Mouse (Mus musculus) neural tube, embryonic 13.5 days (tissue): ENCODE results near the gene Pls3. TPM values are rescaled to one million over a fixed set of nuclear protein-coding genes. Genes with fewer than 3 reads are reported as not detected.
A peak's percentile ranks its signal among the peaks of the same experiment; 100 is the strongest.

ENCODE experiments used
- ATAC-seq: fragments of 200-750 bp; cut with Nextera tagmentation; 2 replicates; pipeline ENCODE4 v1.8.0; 2017; ENCODE audit warnings: low read depth, mild to moderate bottlenecking, moderate TSS enrichment, moderate library complexity
- H3K27ac ChIP-seq: fragments of 300-500 bp; sonication (generic); replicated peaks from 2 replicates; pipeline ENCODE4 v1.5.1; 2015; ENCODE audit warnings: moderate library complexity, mild to moderate bottlenecking, inconsistent platforms
- H3K27me3 ChIP-seq: fragments of 300-500 bp; sonication (generic); 2 replicates; pipeline ENCODE4 v1.6.1; 2015; ENCODE audit warnings: mild to moderate bottlenecking, inconsistent platforms
- H3K36me3 ChIP-seq: fragments of 300-500 bp; sonication (generic); 2 replicates; pipeline ENCODE4 v1.6.1; 2015; ENCODE audit warnings: mild to moderate bottlenecking, inconsistent platforms
- H3K4me1 ChIP-seq: fragments of 300-500 bp; sonication (generic); replicated peaks from 2 replicates; pipeline ENCODE4 v1.6.1; 2015; ENCODE audit warnings: inconsistent platforms
- H3K4me2 ChIP-seq: fragments of 300-500 bp; sonication (generic); 2 replicates; pipeline ENCODE4 v1.6.1; 2015; ENCODE audit warnings: inconsistent platforms, mild to moderate bottlenecking, moderate library complexity
- H3K4me3 ChIP-seq: fragments of 300-500 bp; sonication (generic); 2 replicates; pipeline ENCODE4 v1.5.1; 2015; ENCODE audit warnings: mild to moderate bottlenecking, inconsistent platforms
- H3K9ac ChIP-seq: fragments of 300-500 bp; sonication (generic); 2 replicates; pipeline ENCODE4 v1.6.1; 2015; ENCODE audit warnings: moderate library complexity, mild to moderate bottlenecking, inconsistent platforms
- H3K9me3 ChIP-seq: fragments of 300-500 bp; sonication (generic); 2 replicates; pipeline ENCODE4 v1.6.1; 2016; ENCODE audit warnings: inconsistent platforms
- WGBS: fragments of 180-500 bp; shearing (Covaris S2); methylation state at CpG from one replicate; pipeline ENCODE4 v1.1.7; 2015; 5-methylcytosine and 5-hydroxymethylcytosine counted together
- polyA plus RNA-seq: library from polyadenylated mRNA; unstranded; fragments of >200 nt; fragmentation: Nextera tagmentation; extraction: Ambion mirVana; gene quantifications from 2 replicates; pipeline ENCODE4 v1.2.1, GENCODE M21; 2015

Gene Pls3
- polyA plus RNA-seq, 1 experiment from 2014 or later, result 40.2 TPM

- 77% methylated on average over 2 of the region's 2 CpGs for WGBS
- H3K36me3 ChIP-seq, result no peaks in the 10 kb centered on the region
- no peak overlapping the region for H3K4me3 ChIP-seq
- no peak for ATAC-seq
- no peaks in the 10 kb centered on the region for H3K4me1 ChIP-seq
- H3K9me3 ChIP-seq, result no peaks in the 10 kb centered on the region
- H3K27me3 ChIP-seq, result no peaks in the 10 kb centered on the region
- H3K27ac ChIP-seq, result no peak overlapping the region
- H3K4me2 ChIP-seq, result no peak overlapping the region
- no peak overlapping the region for H3K9ac ChIP-seq
Measured at GRCm38 (mm10) chrX:75834836-75835235, 40.1 kb downstream of the Pls3 start.

GRCm38 (mm10) chrX:75834286-75834685, 40.7 kb downstream of the Pls3 start:
- Histone ChIP-seq H3K36me3 (no peaks in the 10 kb centered on the region), H3K27ac (no peak overlapping the region), H3K4me3 (no peak overlapping the region), H3K9me3 (no peaks in the 10 kb centered on the region), H3K9ac (no peak overlapping the region), H3K27me3 (no peaks in the 10 kb centered on the region), H3K4me1 (no peaks in the 10 kb centered on the region), H3K4me2 (no peak overlapping the region)
- ATAC-seq, result no peak
- 92% methylated on average over 2 of the region's 2 CpGs for WGBS

- WGBS, result 83% methylated on average over 11 of the region's 11 CpGs
- H3K27ac ChIP-seq, result no peak overlapping the region
- no peaks in the 10 kb centered on the region for H3K27me3 ChIP-seq
- ATAC-seq, result no peak
- no peak overlapping the region for H3K4me3 ChIP-seq
- H3K4me2 ChIP-seq, result no peak overlapping the region
- no peaks in the 10 kb centered on the region for H3K9me3 ChIP-seq
- H3K4me1 ChIP-seq, result no peaks in the 10 kb centered on the region
- H3K9ac ChIP-seq, result no peak overlapping the region
- no peaks in the 10 kb centered on the region for H3K36me3 ChIP-seq
Measured at GRCm38 (mm10) chrX:75833006-75833641, 41.9 kb downstream of the Pls3 start.

- Histone ChIP-seq H3K4me3 (no peak overlapping the region), H3K9ac (no peak overlapping the region), H3K36me3 (no peaks in the 10 kb centered on the region), H3K4me1 (no peaks in the 10 kb centered on the region), H3K27me3 (no peaks in the 10 kb centered on the region), H3K9me3 (no peaks in the 10 kb centered on the region), H3K4me2 (no peak overlapping the region), H3K27ac (no peak overlapping the region)
- ATAC-seq, result no peak
- WGBS, result 31% methylated on average over 2 of the region's 2 CpGs
Measured at GRCm38 (mm10) chrX:75829867-75830255, 45.1 kb downstream of the Pls3 start.

- Histone ChIP-seq H3K9me3 (no peaks in the 10 kb centered on the region), H3K27ac (no peak overlapping the region), H3K9ac (no peak overlapping the region), H3K4me2 (no peak overlapping the region), H3K27me3 (no peaks in the 10 kb centered on the region), H3K4me3 (no peak overlapping the region), H3K4me1 (no peaks in the 10 kb centered on the region), H3K36me3 (no peaks in the 10 kb centered on the region)
- WGBS, result 64% methylated on average over 7 of the region's 7 CpGs
- no peak for ATAC-seq
Measured at GRCm38 (mm10) chrX:75829240-75829866, 45.6 kb downstream of the Pls3 start.

- 63% methylated on average over 1 of the region's 1 CpGs for WGBS
- no peaks in the 10 kb centered on the region for H3K4me1 ChIP-seq
- H3K27ac ChIP-seq, result no peak overlapping the region
- no peaks in the 10 kb centered on the region for H3K27me3 ChIP-seq
- no peak overlapping the region for H3K4me3 ChIP-seq
- no peak overlapping the region for H3K4me2 ChIP-seq
- no peak for ATAC-seq
- no peaks in the 10 kb centered on the region for H3K36me3 ChIP-seq
- no peaks in the 10 kb centered on the region for H3K9me3 ChIP-seq
- H3K9ac ChIP-seq, result no peak overlapping the region
Measured at GRCm38 (mm10) chrX:75818647-75819271, 56.2 kb downstream of the Pls3 start.

GRCm38 (mm10) chrX:75814958-75815357, 60.0 kb downstream of the Pls3 start:
- Histone ChIP-seq H3K4me1 (no peaks in the 10 kb centered on the region), H3K9me3 (no peaks in the 10 kb centered on the region), H3K9ac (no peak overlapping the region), H3K27me3 (no peaks in the 10 kb centered on the region), H3K36me3 (no peaks in the 10 kb centered on the region), H3K4me2 (no peak overlapping the region), H3K27ac (no peak overlapping the region), H3K4me3 (no peak overlapping the region)
- no peak for ATAC-seq
- 83% methylated on average over 2 of the region's 2 CpGs for WGBS

GRCm38 (mm10) chrX:75814123-75814522, 60.9 kb downstream of the Pls3 start:
- no peaks in the 10 kb centered on the region for H3K4me1 ChIP-seq

GRCm38 (mm10) chrX:75796583-75796982, 78.4 kb downstream of the Pls3 start:
- H3K4me1 ChIP-seq, result no peaks in the 10 kb centered on the region
- H3K9me3 ChIP-seq, result no peaks in the 10 kb centered on the region
- WGBS, result 35% methylated on average over 4 of the region's 4 CpGs
- no peaks in the 10 kb centered on the region for H3K36me3 ChIP-seq
- ATAC-seq, result no peak
- no peak overlapping the region for H3K27ac ChIP-seq
- no peak overlapping the region for H3K9ac ChIP-seq
- no peaks in the 10 kb centered on the region for H3K27me3 ChIP-seq
- H3K4me2 ChIP-seq, result no peak overlapping the region
- no peak overlapping the region for H3K4me3 ChIP-seq

More at GRCm38 (mm10) chrX:75814123-75814522, 60.9 kb downstream of the Pls3 start:
- Histone ChIP-seq H3K27ac (no peak overlapping the region), H3K27me3 (no peaks in the 10 kb centered on the region), H3K36me3 (no peaks in the 10 kb centered on the region), H3K4me3 (no peak overlapping the region), H3K4me2 (no peak overlapping the region), H3K9ac (no peak overlapping the region), H3K9me3 (no peaks in the 10 kb centered on the region)
- no peak for ATAC-seq
- WGBS, result 89% methylated on average over 4 of the region's 4 CpGs

- 86% methylated on average over 4 of the region's 4 CpGs for WGBS
- no peak for ATAC-seq
- Histone ChIP-seq H3K4me1 (no peaks in the 10 kb centered on the region), H3K27ac (no peak overlapping the region), H3K4me3 (no peak overlapping the region), H3K9ac (no peak overlapping the region), H3K9me3 (no peaks in the 10 kb centered on the region), H3K27me3 (no peaks in the 10 kb centered on the region), H3K4me2 (no peak overlapping the region), H3K36me3 (no peaks in the 10 kb centered on the region)
Measured at GRCm38 (mm10) chrX:75779796-75780195, 95.2 kb downstream of the Pls3 start.

- Histone ChIP-seq H3K27ac (no peak overlapping the region), H3K4me3 (no peak overlapping the region), H3K9me3 (no peaks in the 10 kb centered on the region), H3K4me2 (no peak overlapping the region), H3K4me1 (no peaks in the 10 kb centered on the region), H3K9ac (no peak overlapping the region), H3K27me3 (no peaks in the 10 kb centered on the region), H3K36me3 (no peaks in the 10 kb centered on the region)
- ATAC-seq, result no peak
- 82% methylated on average over 2 of the region's 2 CpGs for WGBS
Measured at GRCm38 (mm10) chrX:75777461-75777860, 97.5 kb downstream of the Pls3 start.

- Histone ChIP-seq H3K9ac (peak overlapping the region; percentile 72), H3K36me3 (no peaks in the 10 kb centered on the region), H3K27ac (peak overlapping the region; percentile 90), H3K27me3 (no peaks in the 10 kb centered on the region), H3K9me3 (no peaks in the 10 kb centered on the region), H3K4me3 (peak overlapping the region; percentile 55), H3K4me1 (peaks cover 18% of the 10 kb centered on the region), H3K4me2 (peak overlapping the region; percentile 62)
- 27% methylated on average over 7 of the region's 7 CpGs for WGBS
- peak; percentile 66 for ATAC-seq
Measured at GRCm38 (mm10) chrX:75764794-75765328, 110.1 kb downstream of the Pls3 start.
